Mouse (Mus musculus) layer of hippocampus, adult 9-11 months (tissue): Measurements from ENCODE around the gene 3100002H09Rik.

Source experiments
- DNase-seq: peaks from one replicate; pipeline ENCODE4 v3.0.0; 2022

Gene 3100002H09Rik

GRCm38 (mm10) chr4:124614189-124614588, 3.6 kb upstream of the 3100002H09Rik start:
- DNase-seq = no peak

- no peak for DNase-seq
Measured at GRCm38 (mm10) chr4:124611768-124612167, 1.2 kb upstream of the 3100002H09Rik start.

- DNase-seq = peak; percentile 35
Measured at GRCm38 (mm10) chr4:124610066-124610465, 537 bp downstream of the 3100002H09Rik start.

- peak; percentile 46 for DNase-seq
Measured at GRCm38 (mm10) chr4:124607166-124607565, 3.4 kb downstream of the 3100002H09Rik start.

- no peak for DNase-seq
Measured at GRCm38 (mm10) chr4:124606180-124606579, 4.4 kb downstream of the 3100002H09Rik start.

- DNase-seq = no peak
Measured at GRCm38 (mm10) chr4:124605255-124605654, 5.3 kb downstream of the 3100002H09Rik start.

GRCm38 (mm10) chr4:124603712-124604111, 6.9 kb downstream of the 3100002H09Rik start:
- no peak for DNase-seq

GRCm38 (mm10) chr4:124595929-124596328, 14.7 kb downstream of the 3100002H09Rik start:
- DNase-seq = no peak

- DNase-seq = peak; percentile 91
Measured at GRCm38 (mm10) chr4:124594933-124595332, 15.7 kb downstream of the 3100002H09Rik start.

- DNase-seq = no peak
Measured at GRCm38 (mm10) chr4:124593691-124594090, 16.9 kb downstream of the 3100002H09Rik start.

GRCm38 (mm10) chr4:124593210-124593609, 17.4 kb downstream of the 3100002H09Rik start:
- DNase-seq = no peak

- DNase-seq = peak; percentile 41
Measured at GRCm38 (mm10) chr4:124592241-124592640, 18.4 kb downstream of the 3100002H09Rik start.

GRCm38 (mm10) chr4:124580695-124581094, 29.9 kb downstream of the 3100002H09Rik start:
- DNase-seq = no peak

GRCm38 (mm10) chr4:124575955-124576445, 34.6 kb downstream of the 3100002H09Rik start:
- no peak for DNase-seq

- DNase-seq = peak; percentile 85
Measured at GRCm38 (mm10) chr4:124575269-124575954, 35.2 kb downstream of the 3100002H09Rik start.

- no peak for DNase-seq
Measured at GRCm38 (mm10) chr4:124573586-124573985, 37.0 kb downstream of the 3100002H09Rik start.

GRCm38 (mm10) chr4:124570977-124571376, 39.6 kb downstream of the 3100002H09Rik start:
- no peak for DNase-seq

GRCm38 (mm10) chr4:124569661-124570060, 40.9 kb downstream of the 3100002H09Rik start:
- no peak for DNase-seq

GRCm38 (mm10) chr4:124563371-124563770, 47.2 kb downstream of the 3100002H09Rik start:
- no peak for DNase-seq

GRCm38 (mm10) chr4:124562721-124563120, 47.9 kb downstream of the 3100002H09Rik start:
- peak; percentile 40 for DNase-seq
